Mouse (Mus musculus) kidney, adult 11 months (tissue): ENCODE data around the gene Ankrd40.

Experiments used
- DNase-seq: peaks from one replicate; pipeline ENCODE4 v3.0.0; 2022

The Ankrd40 gene

DNA sequence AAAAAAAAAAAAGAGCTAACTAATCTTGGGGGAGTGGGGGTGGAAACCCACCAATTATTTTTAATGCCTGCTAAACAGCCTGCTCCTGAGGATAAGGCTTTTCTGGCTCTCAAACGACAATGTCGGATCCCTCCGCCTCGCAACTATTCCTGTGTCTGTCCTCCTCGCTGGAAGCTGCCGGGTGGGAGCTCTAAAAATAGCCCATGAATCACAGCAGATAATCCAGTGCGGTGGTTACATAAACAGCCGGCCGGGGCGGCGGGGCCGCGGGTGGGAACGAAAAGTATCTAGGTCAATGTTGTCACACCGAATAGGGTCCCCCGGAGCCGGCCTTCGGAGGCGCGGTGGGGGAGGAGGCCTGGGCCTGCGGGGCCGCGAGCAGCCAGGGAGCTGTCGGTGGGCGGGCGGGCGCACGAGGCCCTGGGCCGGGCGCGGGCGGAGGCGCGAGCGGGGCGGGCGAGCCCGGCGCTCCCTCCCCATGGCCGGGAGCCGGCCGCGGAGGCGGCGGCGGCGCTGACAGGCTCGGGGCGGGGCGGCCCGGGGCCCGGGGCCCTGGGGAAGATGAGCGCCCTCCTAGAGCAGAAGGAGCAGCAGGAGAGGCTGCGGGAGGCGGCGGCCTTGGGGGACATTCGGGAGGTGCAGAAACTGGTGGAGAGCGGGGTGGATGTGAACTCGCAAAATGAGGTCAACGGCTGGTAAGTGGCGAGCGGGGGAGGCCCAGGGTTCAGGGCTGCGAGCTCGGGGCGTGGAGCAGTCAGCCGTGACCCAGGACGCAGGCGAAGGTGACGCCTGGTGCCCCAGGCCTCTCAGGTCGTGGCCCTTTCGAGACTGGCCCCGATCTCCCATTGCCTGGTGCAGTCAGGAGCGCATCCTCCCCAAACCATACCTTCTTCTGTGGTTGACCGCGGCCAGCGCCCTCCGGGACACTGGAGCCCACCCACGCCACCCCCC, at the start of gene Ankrd40:
Gene Ankrd40 (plus strand): TSS at position 309 of the 951 bp plus-strand sequence.
- DNase-seq = peak; percentile 95

- no peak for DNase-seq
Observed at GRCm38 (mm10) chr11:94281199-94282181, 46.3 kb upstream of the Ankrd40 start, which contains the start of gene Gm21885. Gene Gm21885, plus strand, starts transcription at chr11:94281873.

DNA sequence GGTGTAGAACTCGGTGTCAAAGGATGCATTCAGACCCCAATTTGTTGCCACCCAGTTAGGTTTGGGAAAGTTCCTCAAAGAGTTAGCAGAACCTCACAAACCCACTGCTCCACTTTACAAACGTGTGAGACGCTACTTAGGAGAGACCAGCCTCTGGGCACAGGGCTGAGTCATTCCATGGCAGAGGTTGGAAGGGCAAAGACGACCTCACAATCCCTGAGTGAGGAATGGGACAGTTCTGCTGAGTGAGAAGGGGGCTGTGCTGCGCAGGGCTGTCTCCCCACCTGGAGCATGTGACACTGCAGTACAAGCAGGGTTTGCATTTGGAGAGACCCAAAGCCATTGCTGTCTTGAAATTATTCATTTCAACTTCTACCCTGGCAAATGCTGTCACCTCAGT, 45.5 kb upstream of the Ankrd40 start:
- DNase-seq = no peak

DNA sequence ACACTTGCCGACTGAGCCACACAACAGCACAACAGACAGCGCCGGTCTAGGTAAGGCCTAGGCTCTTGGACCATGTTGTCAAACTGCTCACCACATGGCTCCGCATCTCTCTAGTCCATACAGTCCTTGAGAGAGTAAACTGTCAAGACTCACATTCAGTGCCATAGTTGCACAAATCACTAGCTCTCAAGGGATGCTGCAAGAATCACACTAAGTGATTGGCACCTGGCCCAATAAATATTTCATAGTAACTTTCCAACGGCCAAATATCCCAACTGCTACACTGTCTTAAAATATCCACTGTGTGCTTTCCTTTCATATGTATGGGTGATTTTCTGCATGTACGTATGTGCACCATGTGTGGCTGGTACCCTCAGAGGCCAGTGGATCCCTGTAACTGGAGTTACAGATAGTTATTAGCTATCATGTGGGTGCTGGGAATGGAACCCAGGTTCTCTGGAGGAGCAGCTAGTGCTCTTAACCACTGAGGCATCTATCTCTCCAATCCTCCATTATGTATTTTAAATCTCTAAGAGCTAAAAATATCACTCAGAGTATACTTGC, 44.2 kb upstream of the Ankrd40 start:
- no peak for DNase-seq

- no peak for DNase-seq
Observed at GRCm38 (mm10) chr11:94285886-94286574, 41.8 kb upstream of the Ankrd40 start.

- DNase-seq = no peak
Observed at GRCm38 (mm10) chr11:94287105-94287504, 40.7 kb upstream of the Ankrd40 start.

DNA sequence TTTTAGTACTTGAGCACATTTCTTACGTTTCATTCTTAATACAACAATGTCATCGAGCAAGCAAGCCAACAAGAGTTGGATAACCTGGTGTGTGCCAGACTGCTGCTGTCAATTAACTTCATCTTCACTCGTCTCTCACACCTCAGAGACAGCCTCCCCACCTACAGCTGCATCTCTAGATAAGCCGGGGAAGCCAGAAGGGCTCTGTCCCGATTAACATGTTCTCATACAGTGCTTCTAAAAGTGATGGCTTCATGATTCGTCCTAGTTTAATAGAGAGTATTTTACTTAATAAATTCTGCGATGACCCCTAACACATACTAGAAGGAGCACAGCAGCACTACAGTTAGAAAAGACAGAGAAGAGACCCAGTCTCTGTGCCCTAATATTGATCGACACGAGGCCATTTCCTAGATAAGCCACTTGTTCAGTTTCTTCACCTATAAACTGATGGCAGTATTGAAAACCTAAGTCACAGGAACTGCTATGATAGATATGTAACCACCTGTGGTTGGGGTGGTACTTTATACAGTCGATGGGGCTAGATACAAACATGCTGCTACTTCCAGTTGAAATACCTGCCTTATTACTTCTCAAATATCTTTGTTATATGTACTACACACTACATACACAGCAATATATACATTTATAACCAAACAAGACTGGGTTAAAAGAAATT, 37.6 kb upstream of the Ankrd40 start:
- no peak for DNase-seq

DNA sequence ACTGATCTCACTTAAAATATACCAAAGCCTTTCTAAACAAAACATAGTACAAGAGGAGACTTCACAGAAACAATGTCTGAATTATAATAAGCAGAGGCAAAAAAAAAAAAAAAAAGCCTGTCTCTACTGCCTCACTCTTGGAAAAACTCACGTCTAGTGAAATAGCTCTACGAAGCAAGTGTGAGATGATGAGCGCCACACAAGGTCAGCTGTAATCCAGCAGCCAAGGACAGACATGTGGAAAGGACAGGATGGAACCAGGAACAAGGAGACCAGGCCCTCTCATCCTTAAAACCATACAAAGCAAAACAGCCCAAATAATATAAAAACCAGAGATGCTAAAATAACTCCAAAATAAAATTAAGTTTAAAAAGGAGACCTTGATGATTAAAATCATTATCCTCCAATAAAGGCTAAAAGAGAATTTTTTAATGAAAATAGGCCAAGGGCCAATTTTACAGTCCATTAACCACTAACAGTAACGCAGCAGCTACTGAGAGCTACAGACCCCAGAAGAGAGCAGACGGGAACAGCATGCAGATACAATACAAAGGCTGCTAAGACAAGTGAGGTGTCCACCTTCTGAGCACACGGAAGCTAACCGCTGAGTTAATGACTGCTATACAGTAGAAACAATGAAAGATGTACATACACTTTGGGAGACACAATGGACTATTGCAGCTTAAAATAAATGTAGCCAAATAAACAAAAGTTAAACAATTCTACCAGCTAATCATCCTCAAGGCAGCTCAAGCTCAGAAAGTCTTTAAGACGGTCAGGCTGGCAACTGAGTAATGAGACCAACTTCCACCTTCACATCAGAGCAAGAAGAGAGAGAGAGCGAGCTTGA, 32.6 kb upstream of the Ankrd40 start:
- DNase-seq = no peak

DNA sequence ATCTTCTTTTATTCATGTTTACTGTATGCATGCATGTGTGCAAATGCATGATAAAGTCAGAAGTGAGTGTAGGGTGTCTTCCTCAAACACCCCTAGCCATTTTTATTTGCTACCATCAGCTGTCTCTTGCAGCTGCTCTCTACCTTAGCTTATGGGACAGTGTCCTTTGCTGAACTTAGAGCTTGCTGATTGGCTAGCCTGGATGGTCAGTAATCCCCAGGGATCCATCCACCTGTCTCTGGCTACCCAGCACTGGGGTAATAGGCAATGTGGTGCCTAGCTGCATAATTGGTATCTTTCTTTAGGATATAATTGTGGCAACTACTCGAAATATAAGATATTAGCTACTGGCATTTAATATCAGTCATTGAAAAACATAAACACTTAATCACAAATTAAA, 15.1 kb upstream of the Ankrd40 start:
- no peak for DNase-seq

DNA sequence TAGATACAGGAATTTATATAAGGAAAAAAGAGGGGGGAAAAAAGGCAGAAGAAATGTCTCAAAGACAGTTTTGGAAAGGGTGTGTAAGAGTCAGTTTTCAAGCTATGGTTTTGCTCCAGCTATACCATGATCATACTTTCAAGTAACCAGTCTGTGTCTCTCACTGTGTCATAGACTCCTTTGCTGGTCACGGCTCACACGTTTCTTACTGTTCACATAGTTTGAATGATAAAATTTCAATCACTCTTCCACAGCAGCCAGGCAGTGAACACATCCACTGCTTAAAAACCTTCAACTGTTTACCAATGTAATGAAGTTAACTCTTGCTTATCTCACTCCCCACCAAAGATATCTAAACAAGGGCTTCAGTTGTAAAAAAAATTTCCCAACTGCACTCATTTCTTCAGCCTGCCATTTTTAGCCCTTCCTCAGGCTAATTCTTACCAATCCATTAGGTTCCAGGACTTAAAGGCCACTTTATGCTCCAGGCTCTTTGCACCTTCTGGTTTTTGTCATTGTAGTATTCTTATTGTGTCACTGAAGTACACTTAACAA, 13.6 kb upstream of the Ankrd40 start:
- no peak for DNase-seq

GRCm38 (mm10) chr11:94315308-94315707, 12.5 kb upstream of the Ankrd40 start:
- no peak for DNase-seq

DNA sequence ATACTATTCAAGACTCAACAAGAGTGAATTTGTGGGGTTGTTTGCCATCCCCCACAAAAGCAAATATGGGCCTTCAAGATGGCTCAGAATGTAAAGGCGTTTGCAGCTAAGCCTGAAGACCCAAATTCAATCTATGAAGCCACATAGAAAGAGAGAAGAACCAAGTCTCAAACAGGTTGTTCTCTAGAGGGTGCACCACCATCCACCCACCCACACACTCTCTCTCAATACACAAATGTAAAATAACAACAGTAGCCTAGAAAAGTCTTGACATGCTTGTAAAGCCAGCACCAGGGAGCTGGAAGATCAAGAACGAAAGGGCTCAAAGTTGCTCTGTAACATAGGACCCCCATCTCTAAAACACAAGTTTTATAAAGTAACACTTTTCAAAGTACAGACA, 11.3 kb upstream of the Ankrd40 start:
- no peak for DNase-seq

GRCm38 (mm10) chr11:94317014-94317413, 10.8 kb upstream of the Ankrd40 start:
- DNase-seq = no peak

DNA sequence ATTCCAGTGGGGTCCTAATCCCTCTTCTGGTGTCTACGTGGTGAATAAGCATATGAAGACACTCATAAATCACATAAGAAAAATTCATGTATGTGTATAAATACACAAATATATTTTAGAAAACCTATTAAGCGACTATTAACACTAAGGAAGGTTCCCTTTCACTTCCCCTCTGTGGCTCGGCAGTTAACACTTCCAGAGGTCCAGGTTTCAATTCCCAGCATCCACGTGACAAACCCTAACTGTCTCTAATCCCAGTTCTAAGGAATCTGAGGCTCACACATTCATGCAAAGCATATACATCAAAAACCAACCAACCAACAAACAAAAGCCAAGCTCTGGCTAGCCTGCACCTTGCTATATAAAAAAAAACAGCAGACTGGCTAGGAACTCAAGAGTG, 10.3 kb upstream of the Ankrd40 start:
- DNase-seq = no peak

DNA sequence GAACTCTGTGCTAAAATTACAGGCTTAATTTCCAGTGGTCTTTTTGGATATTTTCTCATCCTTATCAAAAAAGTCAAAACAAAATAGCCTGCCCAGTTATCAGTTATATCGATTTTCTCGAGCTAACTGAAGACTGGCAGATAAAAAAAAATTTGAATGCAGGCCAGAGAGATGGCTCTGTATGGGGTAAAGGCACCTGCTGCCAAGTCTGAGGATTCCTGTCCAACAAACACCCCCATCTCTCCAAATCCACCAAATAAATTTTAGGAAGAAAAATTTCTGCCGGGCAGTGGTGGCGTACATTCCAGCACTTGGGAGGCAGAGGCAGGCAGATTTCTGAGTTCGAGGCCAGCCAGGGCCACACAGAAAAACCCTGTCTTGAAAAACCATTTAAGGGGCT, 9.7 kb upstream of the Ankrd40 start:
- no peak for DNase-seq

DNA sequence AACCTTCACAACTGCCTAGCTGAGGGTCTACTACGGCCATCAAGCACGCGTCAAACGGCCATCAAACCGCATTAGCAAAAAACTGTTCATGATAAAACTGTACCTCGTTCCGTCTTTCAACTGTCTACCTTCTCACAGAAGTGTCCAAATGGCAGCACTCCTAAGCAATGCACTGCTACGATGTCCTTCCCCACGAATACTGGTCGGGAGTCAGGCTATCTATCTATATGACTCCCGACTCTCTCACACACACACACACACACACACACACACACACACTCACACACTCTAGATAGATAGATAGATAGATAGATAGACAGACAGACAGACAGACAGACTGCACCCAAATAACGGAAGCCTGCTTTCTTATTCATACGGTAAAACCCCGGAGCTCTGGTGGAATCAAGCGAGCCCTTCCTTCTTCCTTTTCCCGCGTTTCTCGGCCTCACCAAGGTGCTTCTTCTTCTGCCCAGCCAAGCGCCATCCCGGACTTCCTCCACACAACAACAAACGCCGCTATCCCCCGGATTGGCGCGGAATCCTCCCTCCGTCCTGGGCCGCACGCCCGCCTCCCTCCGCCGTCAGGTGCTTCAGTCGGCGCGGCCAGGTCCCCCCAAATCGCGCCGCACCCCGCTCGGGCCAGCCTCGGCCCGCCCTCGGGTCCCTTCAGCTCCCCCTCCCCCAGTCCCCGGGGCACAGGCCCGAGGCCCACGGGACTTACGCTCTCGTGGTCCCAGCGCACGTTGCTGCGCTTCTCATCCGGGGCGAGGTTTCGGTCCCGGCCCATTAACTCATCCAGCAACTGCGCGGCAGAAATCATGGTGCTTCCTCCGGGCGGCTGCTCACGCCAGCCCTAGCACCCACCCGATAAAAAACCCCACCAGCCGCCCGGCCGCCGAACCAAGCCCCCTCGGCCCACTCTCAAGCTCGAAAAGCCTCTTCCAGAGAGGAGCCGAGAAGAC, 6.6 kb upstream of the Ankrd40 start:
- no peak for DNase-seq

DNA sequence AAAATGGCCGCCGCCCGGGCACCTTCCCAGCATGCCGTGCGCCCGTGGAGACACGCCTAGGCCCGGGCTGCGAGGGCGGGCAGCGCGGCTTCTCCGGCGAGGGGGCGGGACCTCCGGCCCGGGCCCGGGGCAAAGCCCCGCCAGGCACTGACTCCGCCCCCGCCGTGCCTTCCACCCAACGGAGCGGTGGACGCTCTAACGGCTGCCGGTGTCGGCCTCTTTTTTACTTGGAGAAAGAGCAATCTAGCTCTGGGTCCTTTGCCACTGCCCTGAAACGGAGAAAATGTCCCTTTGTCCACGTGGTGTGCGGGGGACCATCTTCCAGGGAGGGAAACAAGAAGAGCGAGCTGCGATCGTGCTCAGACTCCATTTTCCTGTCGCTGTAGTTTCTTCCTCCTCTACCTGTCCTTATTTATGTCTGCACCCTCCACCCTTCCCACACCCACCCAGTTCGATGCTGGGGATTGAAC, 5.8 kb upstream of the Ankrd40 start, which contains the start of gene Luc7l3:
Gene Luc7l3 (minus strand): TSS at position 58 of the 470 bp plus-strand sequence.
- DNase-seq = peak; percentile 91

GRCm38 (mm10) chr11:94322636-94323035, 5.2 kb upstream of the Ankrd40 start:
- no peak for DNase-seq
